Comparison of ENCODE assay signal across 10 mouse cellular contexts in genomic region chr1:37512961-37513431, GRCm38 (mm10). TPM values are rescaled to one million over a fixed set of nuclear protein-coding genes. Genes with fewer than 3 reads are reported as not detected.
DNase-seq lines count a peak whose midpoint lies in the region; ATAC-seq and TF ChIP-seq lines count a peak whose summit lies in the region.
"Had no signal": no experiment of that assay in that cellular context is flagged by ENCODE, and none has a peak within 500 bp of the region (broad histone marks: within the 10 kb centered on the region; RNA-seq: fewer than 3 reads in every experiment).

No protein-coding gene starts in this region.

- H3K27ac ChIP-seq in heart, adult 2 months, result peak overlapping the region; percentile 84
- peak overlapping the region; percentile 74; the same call in 1 of the 2 replicates for H3K27ac ChIP-seq in lung, postnatal 0 days (ENCODE audit: low read length)
- peak overlapping the region; percentile 47; the same call in 1 of the 2 replicates for H3K27ac ChIP-seq in intestine, embryonic 14.5 days (ENCODE audit: low read depth)
- H3K27ac ChIP-seq in stomach, embryonic 15.5 days, result peak overlapping the region; percentile 78

- no peak overlapping the region for H3K4me3 ChIP-seq in heart, adult 2 months
- no peak overlapping the region for H3K4me3 ChIP-seq in lung, postnatal 0 days (ENCODE audit: low read depth, low read length)
- H3K4me3 ChIP-seq in lung, adult 2 months (replicated peaks; ENCODE audit: extremely low read depth, low read depth, low read length), result no peak overlapping the region
- H3K4me3 ChIP-seq in intestine, embryonic 14.5 days (ENCODE audit: low read depth, low read length), result no peak overlapping the region
- H3K4me3 ChIP-seq in stomach, embryonic 15.5 days (replicated peaks), result no peak overlapping the region

- TF ChIP-seq POLR2A in heart, adult 2 months (IDR thresholded peaks at IDR 0.05; ENCODE audit: insufficient read depth, low read depth, low read length), result no peak
- no peak for TF ChIP-seq POLR2A in lung, adult 2 months (IDR thresholded peaks at IDR 0.05; ENCODE audit: borderline replicate concordance, extremely low read depth, low read depth, low read length)

- intact Hi-C loops in heart, adult 2 months (cut with DNase I), result loop anchor here (1.0 kb wide), 2 partner anchors 11 to 119 kb away; no protein-coding TSS in a partner anchor
- intact Hi-C loops in heart, postnatal 36 days (cut with DNase I), result no loop called here

- peaks cover 33% of the 10 kb centered on the region for H3K4me1 ChIP-seq in heart, adult 2 months (ENCODE audit: control insufficient read depth, insufficient read depth, low read length)
- peaks cover 7% of the 10 kb centered on the region for H3K4me1 ChIP-seq in lung, postnatal 0 days (ENCODE audit: insufficient read depth, low read depth, low read length)
- peaks cover 6% of the 10 kb centered on the region; the same call in 1 of the 2 replicates for H3K4me1 ChIP-seq in lung, adult 2 months (ENCODE audit: control insufficient read depth, insufficient read depth, low read length)
- peaks cover 21% of the 10 kb centered on the region for H3K4me1 ChIP-seq in intestine, embryonic 14.5 days (replicated peaks; ENCODE audit: control insufficient read depth, insufficient read depth, low read length)
- peaks cover 19% of the 10 kb centered on the region for H3K4me1 ChIP-seq in stomach, embryonic 15.5 days

- H3K36me3 ChIP-seq in heart, adult 2 months (ENCODE audit: control insufficient read depth, insufficient read depth, low read length), result peaks cover 5% of the 10 kb centered on the region
- H3K36me3 ChIP-seq in lung, postnatal 0 days (ENCODE audit: insufficient read depth, low read length), result no peaks in the 10 kb centered on the region
- H3K36me3 ChIP-seq in intestine, embryonic 14.5 days (ENCODE audit: control insufficient read depth, insufficient read depth, low read length), result no peaks in the 10 kb centered on the region
- no peaks in the 10 kb centered on the region for H3K36me3 ChIP-seq in stomach, embryonic 15.5 days

- no peak for TF ChIP-seq EP300 in heart, adult 2 months (IDR thresholded peaks at IDR 0.05; ENCODE audit: insufficient read depth, low read depth, low read length)
- no peak for TF ChIP-seq EP300 in lung, postnatal 0 days (IDR thresholded peaks at IDR 0.05)

- H3K79me2 ChIP-seq in heart, adult 2 months (replicated peaks; ENCODE audit: control insufficient read depth, insufficient read depth, low read length), result peaks cover 2% of the 10 kb centered on the region; the same call in 1 of the 2 replicates

- no peaks in the 10 kb centered on the region for H3K27me3 ChIP-seq in heart, adult 2 months (ENCODE audit: control insufficient read depth, insufficient read depth, low read length)
- no peaks in the 10 kb centered on the region for H3K27me3 ChIP-seq in lung, postnatal 0 days (replicated peaks; ENCODE audit: insufficient read depth, low read length)
- no peaks in the 10 kb centered on the region for H3K27me3 ChIP-seq in intestine, embryonic 14.5 days (replicated peaks; ENCODE audit: control insufficient read depth, insufficient read depth, low read length)
- H3K27me3 ChIP-seq in stomach, embryonic 15.5 days (replicated peaks), result no peaks in the 10 kb centered on the region

- DNase-seq in heart, adult 2 months, result no peak
- no peak for DNase-seq in heart, postnatal 36 days
- no peak for DNase-seq in lung, postnatal 0 days (ENCODE audit: low spot score)
- DNase-seq in lung, adult 2 months, result no peak
- DNase-seq in intestine, embryonic 14.5 days (ENCODE audit: low spot score), result no peak
- DNase-seq in adrenal gland, postnatal 36 days, result no peak
- no peak for DNase-seq in layer of hippocampus, adult 8-10 months (ENCODE audit: low spot score in 2 of 2)
- DNase-seq: adrenal gland, postnatal 25 days; right cerebral cortex, postnatal 25 days had no signal

- ATAC-seq in lung, postnatal 0 days, result no peak
- ATAC-seq in intestine, embryonic 14.5 days (replicated peaks; ENCODE audit: low FRiP score, low TSS enrichment, low read depth), result no peak
- no peak for ATAC-seq in stomach, embryonic 15.5 days (ENCODE audit: insufficient read depth, low FRiP score, low read depth)

- no peaks in the 10 kb centered on the region for H3K9me3 ChIP-seq in lung, postnatal 0 days (ENCODE audit: low read length)
- no peaks in the 10 kb centered on the region for H3K9me3 ChIP-seq in intestine, embryonic 14.5 days (ENCODE audit: control insufficient read depth, low read length)
- no peaks in the 10 kb centered on the region for H3K9me3 ChIP-seq in stomach, embryonic 15.5 days

- no peak for TF ChIP-seq CTCF in heart, adult 2 months (IDR thresholded peaks at IDR 0.05)
- TF ChIP-seq CTCF in lung, postnatal 0 days (IDR thresholded peaks at IDR 0.05), result no peak
- TF ChIP-seq CTCF in lung, adult 2 months (IDR thresholded peaks at IDR 0.05; ENCODE audit: insufficient read depth, low read length), result no peak

- no peak overlapping the region for H3K4me2 ChIP-seq in lung, postnatal 0 days (replicated peaks; ENCODE audit: low read depth, low read length)
- no peak overlapping the region for H3K4me2 ChIP-seq in intestine, embryonic 14.5 days (ENCODE audit: low read length)
- no peak overlapping the region for H3K4me2 ChIP-seq in stomach, embryonic 15.5 days

- 85% methylated on average over 2 of the region's 2 CpGs for WGBS in heart, adult 2 months
- 63% methylated on average over 2 of the region's 2 CpGs for WGBS in lung, postnatal 0 days
- 64% methylated on average over 2 of the region's 2 CpGs for WGBS in lung, adult 2 months
- WGBS in intestine, embryonic 14.5 days, result 62% methylated on average over 2 of the region's 2 CpGs
- WGBS in stomach, embryonic 15.5 days, result 67% methylated on average over 2 of the region's 2 CpGs

- no peak overlapping the region for H3K9ac ChIP-seq in heart, adult 2 months (ENCODE audit: low read depth, low read length)
- H3K9ac ChIP-seq in lung, postnatal 0 days (replicated peaks; ENCODE audit: low read depth), result no peak overlapping the region
- H3K9ac ChIP-seq in intestine, embryonic 14.5 days (ENCODE audit: low read length), result no peak overlapping the region
- no peak overlapping the region for H3K9ac ChIP-seq in stomach, embryonic 15.5 days

RNA-seq across cellular contexts. Expression of gene Mgat4a, which starts 27.8 kb away (rescaled TPM):
- total RNA-seq in heart, adult 2 months (2021), result 10 to 100 TPM in 1 of 2 experiments, 1 to 10 TPM in 1; 8.7 to 11.8 TPM
- polyA plus RNA-seq in heart, adult 2 months (2012; rRNA removed), result 4.5 and 7.6 TPM in 2 replicates
- total RNA-seq in heart, postnatal 36 days (2021), result 10 to 100 TPM; 11.2 to 13.4 TPM
- 5.4 and 6.0 TPM in 2 replicates for polyA plus RNA-seq in lung, postnatal 0 days (2015; fragmentation: Nextera tagmentation; extraction: Ambion mirVana)
- 3.0 and 4.2 TPM in 2 replicates for polyA plus RNA-seq in lung, adult 2 months (2012; rRNA removed)
- polyA plus RNA-seq in intestine, embryonic 14.5 days (2014; fragmentation: Nextera tagmentation; extraction: Ambion mirVana), result 29.6 and 34.6 TPM in 2 replicates
- 27.6 and 32.3 TPM in 2 replicates for polyA plus RNA-seq in stomach, embryonic 15.5 days (2015; fragmentation: Nextera tagmentation; extraction: Ambion mirVana)
- 1 to 10 TPM; 5.1 to 7.1 TPM for total RNA-seq in adrenal gland, postnatal 36 days (2021)
- total RNA-seq in layer of hippocampus, adult 8-10 months (2022), result 10 to 100 TPM; 28.0 to 34.1 (median 31.2) TPM
